Mouse (Mus musculus): Measurements from ENCODE around the gene Srr.

DNA sequence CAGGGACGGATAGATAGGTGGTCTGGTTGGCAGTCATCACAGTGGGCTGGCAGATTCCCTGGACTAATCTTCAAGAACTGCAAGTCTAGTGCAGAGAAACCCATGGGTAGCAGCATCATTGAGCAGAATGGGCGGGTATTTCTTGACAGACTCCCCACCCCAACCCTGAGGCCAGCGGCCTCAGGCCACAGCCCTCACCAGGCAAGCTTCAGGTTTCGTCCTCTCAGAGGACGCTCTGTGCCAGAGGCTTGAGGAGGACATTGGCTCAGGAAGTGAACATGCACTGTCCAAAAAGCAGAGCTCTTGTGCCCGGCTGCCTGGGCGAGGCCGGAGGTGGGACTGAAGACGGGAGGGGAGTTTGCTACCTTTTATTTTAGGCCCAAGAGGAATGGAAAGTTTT lies 61.3 kb downstream of the Srr start:
- TF ChIP-seq POLR2A (IDR thresholded peaks at IDR 0.05; ENCODE audit: control insufficient read depth, extremely low read depth, insufficient read depth, low read length, poor library complexity) = no peak
- TF ChIP-seq CTCF (IDR thresholded peaks at IDR 0.05; ENCODE audit: borderline replicate concordance, control insufficient read depth, extremely low read depth, insufficient read depth, low read length, poor library complexity) = no peak
